Comparison of ENCODE assay signal across 8 mouse cellular contexts in genomic region chr7:45797661-45798510, GRCm38 (mm10). TPM values are rescaled to one million over a fixed set of nuclear protein-coding genes. Genes with fewer than 3 reads are reported as not detected.
DNase-seq lines count a peak whose midpoint lies in the region; ATAC-seq and TF ChIP-seq lines count a peak whose summit lies in the region.

No protein-coding gene starts in this region.

- ATAC-seq in limb, embryonic 13.5 days (ENCODE audit: low FRiP score, low read depth), result no peak
- ATAC-seq in stomach, embryonic 15.5 days (ENCODE audit: insufficient read depth, low FRiP score, low read depth), result no peak; the same call in 1 of the 2 replicates
- ATAC-seq in inflammation-experienced regulatory T-cells, adult 6 months, result no peak

- peak overlapping the region; percentile 73 for H3K9ac ChIP-seq in limb, embryonic 13.5 days
- H3K9ac ChIP-seq in stomach, embryonic 15.5 days, result peak overlapping the region; percentile 37; the same call in 1 of the 2 replicates

- H3K9me3 ChIP-seq in limb, embryonic 13.5 days, result no peaks in the 10 kb centered on the region
- no peaks in the 10 kb centered on the region for H3K9me3 ChIP-seq in stomach, embryonic 15.5 days

- TF ChIP-seq CTCF in gastrocnemius, adult 2 months (IDR thresholded peaks at IDR 0.05), result no peak
- no peak for TF ChIP-seq CTCF in thymus, adult 2 months (IDR thresholded peaks at IDR 0.05; ENCODE audit: borderline replicate concordance, control insufficient read depth, extremely low read depth, insufficient read depth, low read length, poor library complexity)

- intact Hi-C loops in gastrocnemius, adult 2 months (cut with DNase I), result no loop called here
- intact Hi-C loops in gastrocnemius, postnatal 14 days (cut with DNase I; ENCODE audit: low total_unique reads), result no loop called here

- no peak for DNase-seq in gastrocnemius, adult 2 months
- DNase-seq in gastrocnemius, postnatal 14 days, result no peak
- DNase-seq in thymus, adult 2 months, result no peak
- DNase-seq in thymus, postnatal 14 days, result no peak
- DNase-seq in gastrocnemius, postnatal 25 days, result no peak

- 5% methylated on average over 60 of the region's 60 CpGs for WGBS in thymus, adult 2 months
- 1% methylated on average over 60 of the region's 60 CpGs for WGBS in limb, embryonic 13.5 days
- WGBS in stomach, embryonic 15.5 days, result 3% methylated on average over 59 of the region's 60 CpGs

- peak overlapping the region; percentile 74 for H3K4me3 ChIP-seq in gastrocnemius, adult 2 months
- peak overlapping the region; percentile 33 for H3K4me3 ChIP-seq in thymus, adult 2 months (ENCODE audit: control insufficient read depth, insufficient read depth, low read length)
- H3K4me3 ChIP-seq in limb, embryonic 13.5 days, result peak overlapping the region; percentile 47
- peak overlapping the region; percentile 48 for H3K4me3 ChIP-seq in stomach, embryonic 15.5 days (replicated peaks)

- H3K36me3 ChIP-seq in thymus, adult 2 months (ENCODE audit: control insufficient read depth, insufficient read depth, low read length), result no peaks in the 10 kb centered on the region
- H3K36me3 ChIP-seq in limb, embryonic 13.5 days, result peaks cover 49% of the 10 kb centered on the region
- no peaks in the 10 kb centered on the region for H3K36me3 ChIP-seq in stomach, embryonic 15.5 days

- peak overlapping the region; percentile 89 for H3K4me2 ChIP-seq in limb, embryonic 13.5 days (replicated peaks)
- H3K4me2 ChIP-seq in stomach, embryonic 15.5 days, result peak overlapping the region; percentile 93

- no peak for TF ChIP-seq POLR2A in thymus, adult 2 months (IDR thresholded peaks at IDR 0.05; ENCODE audit: control insufficient read depth, extremely low read depth, insufficient read depth, low read length, poor library complexity)

- no peak overlapping the region for H3K27ac ChIP-seq in gastrocnemius, adult 2 months
- no peak overlapping the region for H3K27ac ChIP-seq in thymus, adult 2 months (ENCODE audit: control insufficient read depth, insufficient read depth, low read length)
- no peak overlapping the region for H3K27ac ChIP-seq in limb, embryonic 13.5 days
- H3K27ac ChIP-seq in stomach, embryonic 15.5 days, result no peak overlapping the region

- peaks cover 15% of the 10 kb centered on the region for H3K4me1 ChIP-seq in thymus, adult 2 months (replicated peaks; ENCODE audit: control insufficient read depth, insufficient read depth, low read length)
- H3K4me1 ChIP-seq in limb, embryonic 13.5 days, result peaks cover 31% of the 10 kb centered on the region
- peaks cover 18% of the 10 kb centered on the region for H3K4me1 ChIP-seq in stomach, embryonic 15.5 days

- H3K27me3 ChIP-seq in thymus, adult 2 months (ENCODE audit: control insufficient read depth, insufficient read depth, low read length), result peaks cover 15% of the 10 kb centered on the region; the same call in 1 of the 2 replicates
- peaks cover 37% of the 10 kb centered on the region for H3K27me3 ChIP-seq in limb, embryonic 13.5 days
- H3K27me3 ChIP-seq in stomach, embryonic 15.5 days (replicated peaks), result 0 out of 2 replicates have a peak, but pooled peaks cover 3% of the 10 kb centered on the region

RNA-seq across cellular contexts. Expression of gene Sult2b1, which starts 13.4 kb away (rescaled TPM):
- not detected for total RNA-seq in gastrocnemius, adult 2 months (2021)
- total RNA-seq in gastrocnemius, postnatal 14 days (2021), result not detected
- 3.8 and 3.9 TPM in 2 replicates for polyA plus RNA-seq in thymus, adult 2 months (2012; rRNA removed)
- polyA plus RNA-seq in limb, embryonic 13.5 days (2015; fragmentation: Nextera tagmentation; extraction: Ambion mirVana), result 3.1 and 3.7 TPM in 2 replicates
- polyA plus RNA-seq in stomach, embryonic 15.5 days (2015; fragmentation: Nextera tagmentation; extraction: Ambion mirVana), result 6.7 and 14.4 TPM in 2 replicates
- polyA plus RNA-seq in inflammation-experienced regulatory T-cells, adult 6 months (2017; shearing (Covaris generic)), result 1 to 10 TPM; 3.4 to 6.4 (median 3.8) TPM
- not detected for total RNA-seq in gastrocnemius, postnatal 25 days (2021)

RNA-seq across cellular contexts. Expression of gene Lmtk3, which starts 14.3 kb away (rescaled TPM):
- under 1 TPM in 1 of 2 experiments, not detected in 1; 0.06 TPM for total RNA-seq in gastrocnemius, adult 2 months (2021)
- total RNA-seq in gastrocnemius, postnatal 14 days (2021), result under 1 TPM; 0.11 to 0.39 TPM
- 0.84 and 1.2 TPM in 2 replicates for polyA plus RNA-seq in thymus, adult 2 months (2012; rRNA removed)
- 4.3 and 4.9 TPM in 2 replicates for polyA plus RNA-seq in limb, embryonic 13.5 days (2015; fragmentation: Nextera tagmentation; extraction: Ambion mirVana)
- polyA plus RNA-seq in stomach, embryonic 15.5 days (2015; fragmentation: Nextera tagmentation; extraction: Ambion mirVana), result 1.1 and 1.9 TPM in 2 replicates
- polyA plus RNA-seq in inflammation-experienced regulatory T-cells, adult 6 months (2017; shearing (Covaris generic)), result under 1 TPM in 1 of 3 experiments, not detected in 2; 0.58 TPM
- total RNA-seq in gastrocnemius, postnatal 25 days (2021), result under 1 TPM in 1 of 2 experiments, not detected in 1; 0.19 TPM

RNA-seq across cellular contexts. Expression of gene Cyth2, which starts 16.5 kb away (rescaled TPM):
- 10 to 100 TPM; 29.6 to 33.2 TPM for total RNA-seq in gastrocnemius, adult 2 months (2021)
- 10 to 100 TPM; 34.6 to 35.8 TPM for total RNA-seq in gastrocnemius, postnatal 14 days (2021)
- 65.8 and 71.5 TPM in 2 replicates for polyA plus RNA-seq in thymus, adult 2 months (2012; rRNA removed)
- 135 and 137 TPM in 2 replicates for polyA plus RNA-seq in limb, embryonic 13.5 days (2015; fragmentation: Nextera tagmentation; extraction: Ambion mirVana)
- polyA plus RNA-seq in stomach, embryonic 15.5 days (2015; fragmentation: Nextera tagmentation; extraction: Ambion mirVana), result 85.0 and 103 TPM in 2 replicates
- polyA plus RNA-seq in inflammation-experienced regulatory T-cells, adult 6 months (2017; shearing (Covaris generic)), result 10 to 100 TPM; 11.9 to 19.8 (median 16.7) TPM
- 10 to 100 TPM; 28.2 to 33.8 TPM for total RNA-seq in gastrocnemius, postnatal 25 days (2021)

RNA-seq across cellular contexts. Expression of gene Kcnj14, which starts 26.7 kb away (rescaled TPM):
- total RNA-seq in gastrocnemius, adult 2 months (2021), result under 1 TPM in 1 of 2 experiments, not detected in 1; 0.20 TPM
- total RNA-seq in gastrocnemius, postnatal 14 days (2021), result under 1 TPM; 0.16 to 0.18 TPM
- polyA plus RNA-seq in thymus, adult 2 months (2012; rRNA removed), result 0.36 and 1.3 TPM in 2 replicates
- polyA plus RNA-seq in limb, embryonic 13.5 days (2015; fragmentation: Nextera tagmentation; extraction: Ambion mirVana), result 2.1 TPM in 2 replicates
- 1.0 and 1.4 TPM in 2 replicates for polyA plus RNA-seq in stomach, embryonic 15.5 days (2015; fragmentation: Nextera tagmentation; extraction: Ambion mirVana)
- not detected for polyA plus RNA-seq in inflammation-experienced regulatory T-cells, adult 6 months (2017; shearing (Covaris generic))
- under 1 TPM; 0.19 to 0.20 TPM for total RNA-seq in gastrocnemius, postnatal 25 days (2021)

RNA-seq across cellular contexts. Expression of gene Grwd1, which starts 32.9 kb away (rescaled TPM):
- 10 to 100 TPM; 14.6 to 16.0 TPM for total RNA-seq in gastrocnemius, adult 2 months (2021)
- total RNA-seq in gastrocnemius, postnatal 14 days (2021), result 10 to 100 TPM; 10.5 to 16.5 TPM
- polyA plus RNA-seq in thymus, adult 2 months (2012; rRNA removed), result 22.4 and 27.7 TPM in 2 replicates
- polyA plus RNA-seq in limb, embryonic 13.5 days (2015; fragmentation: Nextera tagmentation; extraction: Ambion mirVana), result 69.1 and 71.6 TPM in 2 replicates
- polyA plus RNA-seq in stomach, embryonic 15.5 days (2015; fragmentation: Nextera tagmentation; extraction: Ambion mirVana), result 57.0 and 64.3 TPM in 2 replicates
- polyA plus RNA-seq in inflammation-experienced regulatory T-cells, adult 6 months (2017; shearing (Covaris generic)), result 10 to 100 TPM; 16.5 to 29.3 (median 27.2) TPM
- 10 to 100 TPM; 13.5 to 14.5 TPM for total RNA-seq in gastrocnemius, postnatal 25 days (2021)
